Mouse (Mus musculus) cerebellum, adult 11-12 months (tissue): ENCODE data around the gene Camk2b.
A peak's percentile ranks its signal among the peaks of the same experiment; 100 is the strongest.
"Not testable (repeated sequence)": the region's sequence is repeated elsewhere in the genome, so short reads cannot be mapped to it uniquely, and the experiment has no call there.

ENCODE experiments used
- DNase-seq: peaks from one replicate; pipeline ENCODE4 v3.0.0; 2022

The Camk2b gene

DNA sequence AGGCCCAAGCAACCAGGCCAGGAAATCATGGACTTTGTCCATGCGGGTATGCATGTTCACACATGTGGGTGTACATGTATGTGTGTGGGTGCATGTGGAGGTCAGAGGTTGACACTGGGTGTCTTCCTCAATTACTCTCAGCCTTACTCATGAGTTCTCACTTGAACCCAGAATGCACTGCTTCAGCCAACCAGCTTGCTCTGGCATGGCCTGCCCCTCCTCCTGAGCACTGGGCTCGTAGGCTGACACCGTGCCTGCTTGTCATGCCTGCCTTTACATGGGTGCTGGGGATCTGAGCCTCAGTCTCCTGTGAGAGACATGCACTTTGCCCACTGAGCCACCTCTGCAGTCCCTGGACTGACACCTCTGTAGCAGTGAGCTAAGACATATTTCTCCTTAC, 54.3 kb downstream of the Camk2b start:
- no peak for DNase-seq

DNA sequence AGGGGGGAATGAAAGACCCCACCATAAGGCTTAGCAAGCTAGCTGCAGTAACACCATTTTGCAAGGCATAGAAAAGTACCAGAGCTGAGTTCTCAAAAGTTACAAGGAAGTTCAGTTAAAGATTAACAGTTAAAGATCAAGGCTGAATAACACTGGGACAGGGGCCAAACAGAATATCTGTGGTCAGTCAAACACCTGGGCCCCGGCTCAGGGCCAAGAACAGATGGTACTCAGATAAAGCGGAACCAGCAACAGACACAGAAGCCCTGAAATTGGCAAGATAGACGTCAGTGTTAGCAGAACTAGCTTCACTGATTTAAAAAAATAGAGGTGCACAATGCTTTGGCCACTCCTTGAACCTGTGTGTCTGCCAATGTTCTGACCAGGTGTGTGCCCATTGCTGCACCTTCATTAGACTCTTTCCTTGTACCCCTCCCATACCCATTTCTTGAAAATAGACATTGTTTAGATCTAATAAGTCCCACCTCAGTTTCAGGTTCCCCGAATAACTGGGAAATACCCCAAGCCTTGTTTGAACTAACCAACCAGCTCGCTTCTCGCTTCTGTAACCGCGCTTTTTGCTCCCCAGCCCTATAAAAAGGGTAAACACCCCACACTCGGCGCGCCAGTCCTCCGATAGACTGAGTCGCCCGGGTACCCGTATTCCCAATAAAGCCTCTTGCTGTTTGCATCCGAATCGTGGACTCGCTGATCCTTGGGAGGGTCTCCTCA, 55.2 kb downstream of the Camk2b start:
- not testable (repeated sequence) for DNase-seq

GRCm38 (mm10) chr11:6007779-6008128, 58.4 kb downstream of the Camk2b start:
- DNase-seq = not testable (repeated sequence)

DNA sequence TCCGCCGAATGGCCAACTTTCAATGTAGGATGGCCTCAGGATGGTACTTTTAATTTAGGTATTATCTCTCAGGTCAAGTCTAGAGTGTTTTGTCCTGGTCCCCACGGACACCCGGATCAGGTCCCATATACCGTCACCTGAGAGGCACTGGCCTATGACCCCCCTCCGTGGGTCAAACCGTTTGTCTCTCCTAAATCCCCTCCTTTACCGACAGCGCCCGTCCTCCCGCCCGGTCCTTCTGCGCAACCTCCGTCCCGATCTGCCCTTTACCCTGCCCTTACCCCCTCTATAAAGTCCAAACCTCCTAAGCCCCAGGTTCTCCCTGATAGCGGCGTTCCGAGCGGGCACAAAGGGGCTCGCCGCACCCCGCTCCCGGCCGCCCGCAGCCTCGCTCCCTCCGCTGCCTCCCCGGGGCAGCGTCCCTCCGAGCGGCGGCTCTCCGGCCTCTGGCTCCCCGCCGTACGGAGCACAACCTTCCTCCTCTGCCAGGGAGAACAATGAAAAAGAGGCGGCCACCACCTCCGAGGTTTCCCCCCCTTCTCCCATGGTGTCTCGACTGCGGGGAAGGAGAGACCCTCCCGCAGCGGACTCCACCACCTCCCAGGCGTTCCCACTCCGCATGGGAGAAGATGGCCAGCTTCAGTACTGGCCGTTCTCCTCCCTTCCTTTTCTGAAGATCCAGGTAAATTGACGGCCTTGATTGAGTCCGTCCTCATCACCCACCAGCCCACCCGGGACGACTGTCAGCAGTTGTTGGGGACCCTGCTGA, 59.0 kb downstream of the Camk2b start:
- DNase-seq = not testable (repeated sequence)

GRCm38 (mm10) chr11:6006351-6007009, 59.7 kb downstream of the Camk2b start:
- DNase-seq = not testable (repeated sequence)

DNA sequence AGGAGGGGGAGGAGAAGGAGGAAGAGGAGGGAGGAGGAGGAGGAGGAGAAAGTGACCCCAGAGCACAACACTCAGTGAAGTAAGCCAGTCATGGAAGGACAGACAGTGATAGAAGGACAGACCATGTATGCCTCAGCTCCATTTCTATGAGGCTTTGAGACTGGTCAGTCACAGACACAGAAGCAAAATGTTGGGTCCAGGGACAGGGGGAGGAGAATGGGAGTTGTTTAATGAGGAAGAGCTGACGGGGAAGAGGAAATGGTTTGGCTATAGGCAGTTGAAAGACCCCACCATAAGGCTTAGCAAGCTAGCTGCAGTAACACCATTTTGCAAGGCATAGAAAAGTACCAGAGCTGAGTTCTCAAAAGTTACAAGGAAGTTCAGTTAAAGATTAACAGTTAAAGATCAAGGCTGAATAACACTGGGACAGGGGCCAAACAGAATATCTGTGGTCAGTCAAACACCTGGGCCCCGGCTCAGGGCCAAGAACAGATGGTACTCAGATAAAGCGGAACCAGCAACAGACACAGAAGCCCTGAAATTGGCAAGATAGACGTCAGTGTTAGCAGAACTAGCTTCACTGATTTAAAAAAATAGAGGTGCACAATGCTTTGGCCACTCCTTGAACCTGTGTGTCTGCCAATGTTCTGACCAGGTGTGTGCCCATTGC, 60.7 kb downstream of the Camk2b start:
- not testable (repeated sequence) for DNase-seq

- DNase-seq = peak; percentile 72
These were observed 63.0 kb downstream of the Camk2b start for GRCm38 (mm10) chr11:6003046-6003639.

DNA sequence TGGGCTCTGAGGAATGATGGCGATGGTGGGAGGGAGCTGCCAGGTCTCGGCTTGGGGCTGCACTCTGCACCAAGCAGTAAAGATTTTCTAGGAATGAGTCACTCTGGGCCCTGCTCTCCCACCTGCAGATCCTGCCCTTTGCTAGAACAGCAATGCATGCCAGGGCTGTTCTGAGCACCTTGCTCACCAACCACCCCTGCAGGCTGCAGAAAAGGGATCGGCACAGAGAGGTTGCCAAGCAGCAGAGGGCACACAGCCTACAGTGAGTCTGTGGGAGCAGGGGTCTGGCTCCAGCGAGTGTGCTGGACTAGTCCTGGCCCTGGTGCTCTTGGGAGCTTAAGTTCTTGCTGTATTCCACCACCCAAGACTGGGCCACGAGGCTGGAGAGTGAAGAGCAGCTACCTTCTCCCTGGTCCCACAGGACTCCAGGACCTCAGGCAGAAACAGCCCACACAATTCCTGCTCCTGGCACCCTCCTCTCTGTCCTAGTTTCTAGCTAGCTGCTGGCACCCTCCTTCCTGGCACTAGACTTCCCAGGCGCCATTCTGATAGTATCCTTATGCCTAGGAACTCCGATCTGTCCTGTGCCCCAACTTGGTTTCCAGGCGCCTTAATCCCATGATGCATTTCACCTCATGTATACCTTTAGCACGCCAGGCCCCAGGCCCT, 64.0 kb downstream of the Camk2b start:
- peak; percentile 87 for DNase-seq

- DNase-seq = peak; percentile 71
These were observed 65.0 kb downstream of the Camk2b start for GRCm38 (mm10) chr11:6000961-6001682.

GRCm38 (mm10) chr11:5999832-6000771, 66.1 kb downstream of the Camk2b start:
- peak; percentile 91 for DNase-seq

- DNase-seq = no peak
These were observed 67.7 kb downstream of the Camk2b start for GRCm38 (mm10) chr11:5998472-5998871.

DNA sequence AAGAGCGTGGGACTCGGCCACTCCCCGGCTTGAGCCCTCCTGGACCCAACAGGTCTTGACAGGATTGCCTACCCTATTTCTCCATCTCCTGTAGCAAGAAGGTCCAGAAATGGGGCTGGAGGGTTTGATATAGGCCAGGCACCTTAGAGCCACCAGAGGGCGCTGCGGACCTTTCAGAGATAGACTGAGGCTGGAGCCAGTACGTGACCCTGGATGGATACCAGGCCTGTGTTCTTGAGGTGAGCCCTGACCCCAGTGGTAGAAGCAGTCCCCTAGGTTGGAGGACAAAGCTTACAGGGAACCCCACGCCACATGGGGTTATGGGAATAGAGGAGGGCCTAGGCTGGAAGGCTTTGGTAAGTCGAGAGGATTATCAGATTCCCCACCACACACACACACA, 70.2 kb downstream of the Camk2b start:
- peak; percentile 89 for DNase-seq

DNA sequence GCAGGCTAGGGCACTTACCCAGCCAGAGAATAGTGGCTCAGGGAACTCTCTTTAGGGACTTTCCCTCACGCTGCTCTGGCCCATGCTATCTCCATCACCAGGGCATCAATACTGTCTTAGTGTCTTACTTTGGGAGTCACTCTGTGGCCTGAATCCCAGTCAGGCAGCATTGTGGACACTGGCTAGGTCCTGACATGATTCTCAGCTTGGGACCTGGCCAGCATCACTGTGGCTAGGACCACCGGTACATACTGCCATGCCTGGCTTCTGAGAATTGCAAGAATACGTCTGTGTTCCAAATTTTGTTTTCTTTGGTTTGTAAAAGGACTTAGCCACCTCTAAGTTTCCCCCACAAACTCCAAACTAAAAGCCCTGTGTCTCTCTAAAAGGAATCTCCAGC, 71.3 kb downstream of the Camk2b start:
- DNase-seq = no peak

GRCm38 (mm10) chr11:5994212-5994611, 72.0 kb downstream of the Camk2b start:
- peak; percentile 83 for DNase-seq

GRCm38 (mm10) chr11:5990910-5991309, 75.3 kb downstream of the Camk2b start:
- DNase-seq = no peak

GRCm38 (mm10) chr11:5989954-5990593, 76.1 kb downstream of the Camk2b start:
- DNase-seq = peak; percentile 75

GRCm38 (mm10) chr11:5988126-5988525, 78.0 kb downstream of the Camk2b start:
- DNase-seq = no peak

DNA sequence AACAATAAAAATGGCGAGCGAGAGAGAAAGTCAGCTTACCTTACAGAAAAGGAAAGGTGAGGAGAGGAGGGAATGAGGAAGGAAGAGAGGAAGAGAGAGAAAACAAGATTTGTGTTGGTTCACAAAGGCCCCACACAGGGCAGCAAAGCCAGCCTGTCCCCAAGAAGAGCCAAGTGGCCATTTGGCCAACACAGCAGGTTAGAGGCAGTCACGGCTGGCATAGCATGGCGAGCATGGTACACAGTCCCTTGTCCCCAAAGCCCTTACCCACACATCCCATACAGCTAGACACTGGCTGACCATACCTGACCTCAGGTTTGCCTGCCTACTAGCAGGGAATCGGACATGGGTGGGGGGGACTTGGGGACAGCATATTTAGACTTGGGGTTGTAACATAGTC, 82.5 kb downstream of the Camk2b start:
- peak; percentile 87 for DNase-seq

DNA sequence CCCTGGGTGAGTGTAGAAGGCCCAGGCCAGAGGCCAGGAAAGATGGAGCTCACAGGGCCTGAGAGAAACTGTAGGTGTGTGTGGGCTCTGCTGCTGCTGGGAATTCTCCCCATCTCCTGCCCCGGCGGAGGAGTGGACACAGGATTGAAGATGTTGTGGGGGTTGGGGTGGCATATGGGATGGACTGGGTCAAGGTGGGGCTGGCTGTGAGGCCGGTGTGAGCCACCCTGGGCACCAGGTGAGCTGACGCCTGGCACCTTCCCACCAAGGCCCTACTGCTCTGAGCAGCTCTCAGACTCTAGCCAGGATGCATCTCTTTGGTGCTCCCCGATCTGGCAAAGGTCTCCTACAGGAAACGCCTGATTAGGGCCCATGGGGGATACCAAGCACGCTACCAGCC, 84.8 kb downstream of the Camk2b start:
- DNase-seq = peak; percentile 67

GRCm38 (mm10) chr11:5980561-5980960, 85.6 kb downstream of the Camk2b start:
- DNase-seq = peak; percentile 74
